Mouse (Mus musculus): Measurements from ENCODE around the gene Tbc1d22a. TPM values are rescaled to one million over a fixed set of nuclear protein-coding genes. Genes with fewer than 3 reads are reported as not detected.

Tbc1d22a gene
- polyA plus RNA-seq, 1 experiment: 28.1 TPM

DNA sequence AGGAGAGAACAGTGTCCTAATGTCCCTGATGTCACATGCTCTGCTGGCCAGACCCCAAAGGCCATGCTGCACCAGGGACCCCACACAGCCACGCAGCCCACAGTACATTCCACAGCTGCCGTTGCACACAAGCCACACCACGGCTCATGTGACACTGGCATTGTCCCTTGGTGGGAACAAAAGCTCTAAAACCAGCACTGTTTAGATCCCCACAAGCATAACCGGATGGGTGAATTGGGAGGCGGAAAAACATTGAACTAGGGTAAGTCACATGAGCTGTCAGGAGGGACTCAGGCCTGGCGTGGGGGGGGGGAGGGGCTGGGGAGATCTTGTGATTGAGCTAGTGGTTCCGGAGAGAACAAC, 45.8 kb upstream of the Tbc1d22a start:
- 42% methylated on average over 7 of the region's 7 CpGs for WGBS
- peak overlapping the region; percentile 59 for H3K27ac ChIP-seq (ENCODE audit: insufficient read depth, low read length)
- H3K4me1 ChIP-seq (ENCODE audit: control insufficient read depth, insufficient read depth, insufficient read length): peaks cover 43% of the 10 kb centered on the region; the same call in 1 of the 2 replicates

DNA sequence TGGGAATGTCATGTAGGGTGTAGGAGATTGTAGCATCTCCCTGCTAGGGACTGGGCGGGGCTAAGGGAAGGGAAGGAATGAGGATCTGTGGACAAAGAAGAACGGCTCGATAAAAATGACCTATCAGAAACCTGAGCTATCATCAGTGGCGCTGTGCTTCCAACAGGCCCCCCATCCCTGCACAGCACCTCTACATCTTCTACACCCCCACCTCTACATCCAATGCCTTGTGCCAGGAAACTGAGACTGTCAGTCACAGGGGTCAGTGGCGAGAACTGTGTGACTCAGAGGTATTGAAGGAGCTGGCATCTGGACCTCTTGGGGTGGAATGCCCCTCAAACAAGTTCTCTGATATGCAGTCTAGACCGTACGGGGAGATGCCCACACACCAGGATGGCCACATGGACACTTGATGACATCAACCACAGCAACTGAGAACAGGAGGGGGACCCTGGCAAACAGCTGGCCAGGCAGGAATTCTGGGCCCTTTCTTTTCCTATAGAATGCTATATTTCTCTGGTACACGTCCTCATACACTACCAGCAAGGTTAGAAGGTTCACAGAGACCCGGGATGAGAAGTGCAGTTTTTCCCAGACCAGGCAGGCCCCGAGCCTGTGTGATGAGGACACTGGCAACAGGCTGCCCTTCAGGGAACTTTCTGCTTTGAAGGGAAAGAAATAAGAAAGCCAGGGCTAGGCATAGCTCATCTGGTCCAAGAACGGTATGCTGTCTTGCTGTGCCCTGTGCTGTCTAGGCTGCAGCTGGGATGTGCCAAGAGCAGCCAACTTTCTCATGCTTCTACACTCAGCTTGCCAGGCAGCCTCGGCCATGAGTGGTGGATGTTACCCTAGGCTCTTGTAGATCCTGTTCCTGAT, 45.1 kb upstream of the Tbc1d22a start:
- Histone ChIP-seq H3K4me3 (ENCODE audit: extremely low read depth, insufficient read depth, insufficient read length) (no peak overlapping the region), H3K36me3 (ENCODE audit: control insufficient read depth, insufficient read depth, low read length) (peaks cover 14% of the 10 kb centered on the region), H3K27me3 (ENCODE audit: control insufficient read depth, insufficient read depth, low read length) (no peaks in the 10 kb centered on the region), H3K4me1 (ENCODE audit: control insufficient read depth, insufficient read depth, insufficient read length) (peaks cover 48% of the 10 kb centered on the region; the same call in 1 of the 2 replicates), H3K27ac (ENCODE audit: insufficient read depth, low read length) (peak overlapping the region; percentile 19)
- DNase-seq (ENCODE audit: low read depth in 1 of 2, low spot score in 2 of 2): no peak
- TF ChIP-seq CTCF (IDR thresholded peaks at IDR 0.05; ENCODE audit: extremely low read depth, insufficient read depth, insufficient read length, insufficient replicate concordance) (no peak), POLR2A (IDR thresholded peaks at IDR 0.05; ENCODE audit: low read depth, low read length) (no peak)
- WGBS: 77% methylated on average over 12 of the region's 12 CpGs

More for the DNA sequence above, 45.8 kb upstream of the Tbc1d22a start:
- no peak overlapping the region for H3K4me3 ChIP-seq (ENCODE audit: extremely low read depth, insufficient read depth, insufficient read length)
- no peak for DNase-seq (ENCODE audit: low read depth in 1 of 2, low spot score in 2 of 2)
- TF ChIP-seq POLR2A (IDR thresholded peaks at IDR 0.05; ENCODE audit: low read depth, low read length) (no peak), CTCF (IDR thresholded peaks at IDR 0.05; ENCODE audit: extremely low read depth, insufficient read depth, insufficient read length, insufficient replicate concordance) (no peak)
- peaks cover 19% of the 10 kb centered on the region for H3K36me3 ChIP-seq (ENCODE audit: control insufficient read depth, insufficient read depth, low read length)
- no peaks in the 10 kb centered on the region for H3K27me3 ChIP-seq (ENCODE audit: control insufficient read depth, insufficient read depth, low read length)

DNA sequence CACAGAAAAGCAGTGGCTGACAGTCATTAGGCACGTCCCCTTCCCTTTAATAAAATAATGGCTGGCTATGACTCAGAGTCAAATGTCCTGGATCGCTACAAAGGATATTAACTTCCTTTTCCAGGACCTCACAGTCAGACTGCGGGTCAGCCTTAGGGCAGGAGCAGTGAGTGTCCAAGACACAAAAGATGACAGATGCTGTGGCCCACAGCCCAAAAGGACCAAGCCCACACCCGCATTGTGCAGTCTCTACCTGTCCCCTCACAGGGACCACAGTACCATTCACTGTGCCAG, 44.5 kb upstream of the Tbc1d22a start:
- Histone ChIP-seq H3K36me3 (ENCODE audit: control insufficient read depth, insufficient read depth, low read length) (peaks cover 10% of the 10 kb centered on the region), H3K27ac (ENCODE audit: insufficient read depth, low read length) (peak overlapping the region; percentile 19; the same call in 1 of the 2 replicates), H3K4me1 (ENCODE audit: control insufficient read depth, insufficient read depth, insufficient read length) (peaks cover 54% of the 10 kb centered on the region; the same call in 1 of the 2 replicates), H3K4me3 (ENCODE audit: extremely low read depth, insufficient read depth, insufficient read length) (no peak overlapping the region), H3K27me3 (ENCODE audit: control insufficient read depth, insufficient read depth, low read length) (no peaks in the 10 kb centered on the region)
- 81% methylated on average over 4 of the region's 4 CpGs for WGBS
- TF ChIP-seq POLR2A (IDR thresholded peaks at IDR 0.05; ENCODE audit: low read depth, low read length) (no peak), CTCF (IDR thresholded peaks at IDR 0.05; ENCODE audit: extremely low read depth, insufficient read depth, insufficient read length, insufficient replicate concordance) (no peak)
- no peak for DNase-seq (ENCODE audit: low read depth in 1 of 2, low spot score in 2 of 2)

DNA sequence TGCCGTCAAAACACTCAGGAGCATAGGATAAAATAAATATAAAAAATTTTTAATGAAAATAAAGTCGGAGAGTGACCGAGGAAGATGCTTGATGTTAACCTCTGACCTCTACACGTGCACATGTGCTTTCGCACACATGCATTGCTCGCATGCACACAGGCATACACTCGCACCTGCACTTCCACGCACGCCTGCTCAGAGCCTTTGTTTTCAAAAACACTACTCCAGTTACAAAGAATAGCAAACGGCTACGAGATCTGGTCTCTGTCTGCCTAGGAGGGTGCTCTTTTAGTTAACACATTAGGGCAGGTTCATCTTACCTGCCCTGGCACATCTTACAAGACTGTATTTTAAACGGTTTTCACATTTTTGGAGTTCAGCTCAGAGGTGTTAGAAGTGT, 42.9 kb upstream of the Tbc1d22a start:
- Histone ChIP-seq H3K36me3 (ENCODE audit: control insufficient read depth, insufficient read depth, low read length) (no peaks in the 10 kb centered on the region), H3K4me3 (ENCODE audit: extremely low read depth, insufficient read depth, insufficient read length) (no peak overlapping the region), H3K4me1 (ENCODE audit: control insufficient read depth, insufficient read depth, insufficient read length) (peaks cover 60% of the 10 kb centered on the region; the same call in 1 of the 2 replicates), H3K27me3 (ENCODE audit: control insufficient read depth, insufficient read depth, low read length) (no peaks in the 10 kb centered on the region), H3K27ac (ENCODE audit: insufficient read depth, low read length) (peak overlapping the region; percentile 36)
- no peak for DNase-seq (ENCODE audit: low read depth in 1 of 2, low spot score in 2 of 2)
- TF ChIP-seq CTCF (IDR thresholded peaks at IDR 0.05; ENCODE audit: extremely low read depth, insufficient read depth, insufficient read length, insufficient replicate concordance): no peak
- 47% methylated on average over 12 of the region's 12 CpGs for WGBS

DNA sequence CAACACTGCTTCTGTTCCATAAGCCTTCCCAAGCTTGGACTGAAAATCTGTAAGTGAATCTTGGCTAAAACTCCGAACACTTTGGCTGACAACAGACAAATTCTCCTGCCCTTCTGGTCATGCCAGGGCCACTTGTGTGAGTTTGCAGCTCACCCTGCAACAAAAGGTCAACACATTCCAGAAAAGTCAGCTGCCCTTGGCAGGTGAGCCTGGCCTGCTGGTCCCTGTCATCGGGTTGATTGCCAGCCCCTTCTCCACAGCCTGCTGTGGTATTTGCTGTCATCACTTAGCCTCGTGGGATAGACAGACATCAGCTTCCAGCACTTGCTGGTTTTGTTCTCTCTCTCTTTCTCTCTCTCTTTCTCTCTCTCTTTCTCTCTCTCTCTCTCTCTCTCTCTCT, 42.1 kb upstream of the Tbc1d22a start:
- Histone ChIP-seq H3K4me3 (ENCODE audit: extremely low read depth, insufficient read depth, insufficient read length) (no peak overlapping the region), H3K36me3 (ENCODE audit: control insufficient read depth, insufficient read depth, low read length) (no peaks in the 10 kb centered on the region), H3K27me3 (ENCODE audit: control insufficient read depth, insufficient read depth, low read length) (no peaks in the 10 kb centered on the region), H3K27ac (ENCODE audit: insufficient read depth, low read length) (peak overlapping the region; percentile 91), H3K4me1 (ENCODE audit: control insufficient read depth, insufficient read depth, insufficient read length) (peaks cover 60% of the 10 kb centered on the region; the same call in 1 of the 2 replicates)
- no peak for DNase-seq (ENCODE audit: low read depth in 1 of 2, low spot score in 2 of 2)
- WGBS: 31% methylated on average over 3 of the region's 3 CpGs
- TF ChIP-seq CTCF (IDR thresholded peaks at IDR 0.05; ENCODE audit: extremely low read depth, insufficient read depth, insufficient read length, insufficient replicate concordance) (no peak), POLR2A (IDR thresholded peaks at IDR 0.05; ENCODE audit: low read depth, low read length) (no peak)

DNA sequence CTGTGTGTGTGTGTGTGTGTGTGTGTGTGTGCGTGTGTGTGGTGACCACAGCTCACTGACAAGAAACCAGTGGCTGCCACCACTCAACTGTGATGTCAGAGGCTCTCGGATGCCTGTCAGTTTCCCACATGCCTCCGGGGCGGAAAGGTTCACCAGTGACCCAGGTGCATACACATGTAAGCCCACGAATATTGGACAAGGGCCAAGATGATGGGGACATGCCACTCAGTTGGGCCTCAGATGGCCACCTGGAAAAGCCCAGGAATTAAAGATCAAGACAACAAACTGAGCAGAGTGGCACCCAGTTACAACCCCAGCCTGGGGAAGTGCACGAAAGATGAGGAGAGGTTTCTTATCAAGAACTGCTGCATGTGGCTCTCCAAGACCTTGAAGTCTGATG, 41.7 kb upstream of the Tbc1d22a start:
- no peak for TF ChIP-seq POLR2A (IDR thresholded peaks at IDR 0.05; ENCODE audit: low read depth, low read length)
- TF ChIP-seq CTCF (IDR thresholded peaks at IDR 0.05; ENCODE audit: extremely low read depth, insufficient read depth, insufficient read length, insufficient replicate concordance): no peak
- Histone ChIP-seq H3K4me3 (ENCODE audit: extremely low read depth, insufficient read depth, insufficient read length) (no peak overlapping the region), H3K4me1 (ENCODE audit: control insufficient read depth, insufficient read depth, insufficient read length) (peaks cover 60% of the 10 kb centered on the region; the same call in 1 of the 2 replicates), H3K36me3 (ENCODE audit: control insufficient read depth, insufficient read depth, low read length) (no peaks in the 10 kb centered on the region), H3K27me3 (ENCODE audit: control insufficient read depth, insufficient read depth, low read length) (no peaks in the 10 kb centered on the region), H3K27ac (ENCODE audit: insufficient read depth, low read length) (peak overlapping the region; percentile 91)
- DNase-seq (ENCODE audit: low read depth in 1 of 2, low spot score in 2 of 2): peak in 1 of 2 experiments; percentile 36
- WGBS: 26% methylated on average over 6 of the region's 6 CpGs

Measured in spleen, adult 2 months (tissue).